Mouse (Mus musculus) liver, postnatal 0 days (tissue): ENCODE measurements around the gene Med24.

Experiments
- CTCF ChIP-seq: sonication (generic); IDR thresholded peaks from 2 replicates; pipeline ENCODE4 v1.5.1; 2016; ENCODE audit warnings: antibody characterized with exemption, low read depth
- EP300 ChIP-seq: IDR thresholded peaks from 2 replicates; pipeline ENCODE4 v1.6.1; 2016; ENCODE audit warnings: antibody characterized with exemption, low read depth, mild to moderate bottlenecking

- no peak for TF ChIP-seq CTCF
- TF ChIP-seq EP300 = no peak
Measured at GRCm38 (mm10) chr11:98664091-98664490, 65.1 kb downstream of the Med24 start, which contains the start of gene Gsdma.
